ENCODE assay signal across 10 mouse cellular contexts in the genomic region with DNA sequence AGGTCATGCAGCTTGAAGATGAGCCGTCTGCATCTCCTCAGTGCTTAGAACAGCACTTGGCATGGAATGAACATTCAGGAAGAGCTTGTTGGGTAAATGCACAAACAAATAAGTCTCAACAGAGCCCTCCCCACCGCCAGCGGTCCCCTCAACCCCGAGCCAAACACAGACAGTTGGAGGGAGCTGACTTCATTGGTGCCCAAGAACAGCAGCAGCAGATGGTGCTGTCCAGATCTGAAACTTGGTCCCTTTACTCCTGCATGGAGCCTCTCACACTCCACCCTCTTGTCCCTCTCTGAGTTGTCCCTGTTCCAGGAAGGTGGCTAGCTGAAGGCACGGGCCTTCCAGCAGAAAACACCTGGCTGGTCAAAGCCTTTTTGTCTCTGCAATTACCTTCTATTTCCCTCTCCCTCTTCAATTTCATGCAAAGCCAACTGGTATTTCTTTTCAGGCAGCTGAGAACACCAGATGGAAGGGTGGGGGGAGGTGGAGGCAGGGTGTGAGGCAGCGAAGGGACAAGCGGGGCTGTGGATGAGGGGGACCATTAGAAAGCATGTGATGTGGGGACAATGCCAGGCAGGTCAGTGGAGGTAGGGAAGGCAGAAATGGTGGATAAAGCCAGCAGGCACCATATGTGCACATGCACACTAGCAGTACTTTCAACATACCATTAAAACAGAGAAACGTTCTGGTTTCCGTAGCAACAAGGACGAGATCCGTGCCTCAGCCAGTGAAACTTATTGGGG.
DNase-seq lines count a peak whose midpoint lies in the region; ATAC-seq lines count a peak whose summit lies in the region.
"Had no signal": no experiment of that assay in that cellular context is flagged by ENCODE, and none has a peak within 500 bp of the region (broad histone marks: within the 10 kb centered on the region; RNA-seq: fewer than 3 reads in every experiment).

No protein-coding gene starts in this region.

- no peaks in the 10 kb centered on the region for H3K36me3 ChIP-seq in forebrain, embryonic 16.5 days (ENCODE audit: control insufficient read depth, insufficient read depth)
- H3K36me3 ChIP-seq in midbrain, embryonic 14.5 days (ENCODE audit: control insufficient read depth, insufficient read depth, low read length) = no peaks in the 10 kb centered on the region
- no peaks in the 10 kb centered on the region for H3K36me3 ChIP-seq in heart, embryonic 10.5 days

- no peak overlapping the region for H3K4me3 ChIP-seq in forebrain, embryonic 16.5 days (replicated peaks; ENCODE audit: low read length)
- no peak overlapping the region for H3K4me3 ChIP-seq in midbrain, embryonic 14.5 days (replicated peaks; ENCODE audit: low read depth, low read length)
- no peak overlapping the region for H3K4me3 ChIP-seq in heart, embryonic 10.5 days
- H3K4me3 ChIP-seq: heart, adult 2 months had no signal

- H3K4me2 ChIP-seq in forebrain, embryonic 16.5 days (ENCODE audit: low read length) = peak overlapping the region; percentile 21
- H3K4me2 ChIP-seq in midbrain, embryonic 14.5 days (ENCODE audit: low read length) = 0 out of 2 replicates have a peak overlapping the region, but pooled peaks have one; percentile 2

- peak overlapping the region; percentile 89 for H3K27ac ChIP-seq in forebrain, embryonic 16.5 days (ENCODE audit: low read length)
- H3K27ac ChIP-seq in midbrain, embryonic 14.5 days (replicated peaks; ENCODE audit: low read depth, low read length) = peak overlapping the region; percentile 39
- H3K27ac ChIP-seq in heart, embryonic 10.5 days = no peak overlapping the region
- H3K27ac ChIP-seq: heart, adult 2 months; kidney, postnatal 0 days had no signal

- peaks cover 24% of the 10 kb centered on the region for H3K4me1 ChIP-seq in forebrain, embryonic 16.5 days (replicated peaks; ENCODE audit: control insufficient read depth, insufficient read depth, low read length)
- peaks cover 11% of the 10 kb centered on the region for H3K4me1 ChIP-seq in midbrain, embryonic 14.5 days (ENCODE audit: control insufficient read depth, insufficient read depth, low read length)
- peaks cover 8% of the 10 kb centered on the region; the same call in 1 of the 2 replicates for H3K4me1 ChIP-seq in heart, embryonic 10.5 days

- WGBS in forebrain, embryonic 16.5 days = 28% methylated on average over 11 of the region's 11 CpGs
- 47% methylated on average over 11 of the region's 11 CpGs for WGBS in midbrain, embryonic 14.5 days
- 80% methylated on average over 11 of the region's 11 CpGs for WGBS in heart, embryonic 10.5 days

- H3K27me3 ChIP-seq in forebrain, embryonic 16.5 days (replicated peaks; ENCODE audit: control insufficient read depth, insufficient read depth, low read length) = no peaks in the 10 kb centered on the region
- no peaks in the 10 kb centered on the region for H3K27me3 ChIP-seq in midbrain, embryonic 14.5 days (ENCODE audit: control insufficient read depth, insufficient read depth, low read length)
- peaks cover 15% of the 10 kb centered on the region; the same call in 1 of the 2 replicates for H3K27me3 ChIP-seq in heart, embryonic 10.5 days (ENCODE audit: insufficient read depth, poor library complexity, severe bottlenecking)

- no peak overlapping the region for H3K9ac ChIP-seq in forebrain, embryonic 16.5 days (replicated peaks; ENCODE audit: low read depth, low read length)
- H3K9ac ChIP-seq in midbrain, embryonic 14.5 days (replicated peaks; ENCODE audit: low read length) = no peak overlapping the region

- H3K9me3 ChIP-seq in forebrain, embryonic 16.5 days (ENCODE audit: control insufficient read depth, low read length) = no peaks in the 10 kb centered on the region
- H3K9me3 ChIP-seq in midbrain, embryonic 14.5 days (ENCODE audit: control insufficient read depth, low read length) = no peaks in the 10 kb centered on the region; the same call in 1 of the 2 replicates
- no peaks in the 10 kb centered on the region for H3K9me3 ChIP-seq in heart, embryonic 10.5 days

- DNase-seq in R1 (ENCODE audit: low read depth, low spot score) = peak; percentile 39
- DNase-seq in layer of hippocampus, adult 9-11 months = peak; percentile 84
- peak; percentile 77 for DNase-seq in midbrain, embryonic 14.5 days
- DNase-seq in c-Kit-positive CD71-positive TER-119-positive erythroid progenitor cells, embryonic 14.5 days (ENCODE audit: low spot score) = no peak
- DNase-seq in heart, embryonic 10.5 days (ENCODE audit: low spot score) = no peak
- DNase-seq in thymus, postnatal 36 days = no peak
- DNase-seq in thymus, postnatal 14 days = no peak
- DNase-seq: heart, adult 2 months had no signal

- ATAC-seq in forebrain, embryonic 16.5 days = peak; percentile 78
- peak; percentile 35; the same call in 1 of the 2 replicates for ATAC-seq in midbrain, embryonic 14.5 days (ENCODE audit: low FRiP score, low TSS enrichment)

Comparison
In these comparisons a context has a peak if more than half of its experiments do, and no peak if none do; other contexts are left out.
1. DNase-seq: peak in R1 (single experiment), layer of hippocampus, adult 9-11 months (single experiment) and midbrain, embryonic 14.5 days (single experiment); none in c-Kit-positive CD71-positive TER-119-positive erythroid progenitor cells, embryonic 14.5 days (single experiment), heart, embryonic 10.5 days (single experiment), thymus, postnatal 36 days (0 of 2) and thymus, postnatal 14 days (single experiment).